Mouse (Mus musculus): Measurements from ENCODE around the gene 2900026A02Rik.

- TF ChIP-seq POLR2A (IDR thresholded peaks at IDR 0.05; ENCODE audit: low read depth, low read length), result no peak
- no peak for TF ChIP-seq CTCF (IDR thresholded peaks at IDR 0.05; ENCODE audit: borderline replicate concordance, insufficient read depth, low read length)
Observed at GRCm38 (mm10) chr5:113249263-113249930, 28.4 kb upstream of the 2900026A02Rik start.
